Mouse (Mus musculus): ENCODE measurements around the gene Commd1. TPM values are rescaled to one million over a fixed set of nuclear protein-coding genes. Genes with fewer than 3 reads are reported as not detected.

Gene Commd1
- total and polyA plus RNA-seq, 3 experiments: 102 to 113 TPM; not detected in 1

- Histone ChIP-seq H3K4me1 (ENCODE audit: control insufficient read depth in 1 of 2, insufficient read depth in 2 of 2, low read length in 2 of 2) (peaks cover 4 to 5% of the 10 kb centered on the region in 2 experiments; a peak in 3 of 4 replicates), H3K4me3 (ENCODE audit: control insufficient read depth in 1 of 2, insufficient read depth in 1 of 2, low read depth in 2 of 2, low read length in 2 of 2) (no peak overlapping the region), H3K9ac (ENCODE audit: control insufficient read depth, low read depth, low read length, poor library complexity, severe bottlenecking) (no peak overlapping the region), H3K27ac (ENCODE audit: control insufficient read depth, low read depth, low read length) (no peak overlapping the region), H3K27me3 (ENCODE audit: control insufficient read depth in 1 of 2, insufficient read depth in 2 of 2, low read length in 2 of 2) (no peaks in the 10 kb centered on the region), H3K36me3 (ENCODE audit: control insufficient read depth in 1 of 2, insufficient read depth in 2 of 2, low read length in 2 of 2) (peaks cover 0 to 5% of the 10 kb centered on the region in 2 experiments; a peak in 1 of 4 replicates), H3K9me3 (replicated peaks; ENCODE audit: insufficient read depth, low read length) (no peaks in the 10 kb centered on the region), H3K79me2 (ENCODE audit: control insufficient read depth, insufficient read depth, low read length, poor library complexity) (no peaks in the 10 kb centered on the region)
- TF ChIP-seq UBTF (IDR thresholded peaks at IDR 0.05; ENCODE audit: borderline replicate concordance, insufficient read depth, low read depth, low read length): no peak
- TF ChIP-seq POLR2A (IDR thresholded peaks at IDR 0.05; ENCODE audit: control insufficient read depth in 1 of 2, insufficient read depth in 1 of 2, low read depth in 1 of 2, low read length in 2 of 2, poor library complexity in 1 of 2): no peak
- TF ChIP-seq KAT2A (conservative IDR thresholded peaks at IDR 0.05; ENCODE audit: low read depth, low read length): no peak
- TF ChIP-seq NRF1 (IDR thresholded peaks at IDR 0.05; ENCODE audit: insufficient read depth, low read depth, low read length, poor library complexity, severe bottlenecking): no peak
- TF ChIP-seq CHD1 (IDR thresholded peaks at IDR 0.05; ENCODE audit: low read depth, low read length): no peak
- no peak for TF ChIP-seq TBP (IDR thresholded peaks at IDR 0.05; ENCODE audit: low read depth, low read length)
- no peak for TF ChIP-seq CHD2 (IDR thresholded peaks at IDR 0.05; ENCODE audit: low read length)
- TF ChIP-seq E2F4 (IDR thresholded peaks at IDR 0.05; ENCODE audit: borderline replicate concordance, low read depth, low read length): no peak
- TF ChIP-seq ZNF384 (IDR thresholded peaks at IDR 0.05; ENCODE audit: low read depth, low read length): no peak
- TF ChIP-seq RCOR1 (IDR thresholded peaks at IDR 0.05; ENCODE audit: low read depth, low read length): no peak
- TF ChIP-seq GABPA (IDR thresholded peaks at IDR 0.05; ENCODE audit: low read depth, low read length): no peak
- no peak for TF ChIP-seq SIN3A (IDR thresholded peaks at IDR 0.05; ENCODE audit: low read length)
- TF ChIP-seq ZKSCAN1 (IDR thresholded peaks at IDR 0.05; ENCODE audit: low read depth, low read length): no peak
- DNase-seq (ENCODE audit: low read depth, low spot score): no peak
Measured at GRCm38 (mm10) chr11:22882926-22883325, 99.3 kb downstream of the Commd1 start.

- H3K9ac ChIP-seq (ENCODE audit: control insufficient read depth, low read depth, low read length, poor library complexity, severe bottlenecking): no peak overlapping the region
- H3K27me3 ChIP-seq (ENCODE audit: control insufficient read depth in 1 of 2, insufficient read depth in 2 of 2, low read length in 2 of 2): no peaks in the 10 kb centered on the region
- H3K9me3 ChIP-seq (replicated peaks; ENCODE audit: insufficient read depth, low read length): no peaks in the 10 kb centered on the region
- H3K36me3 ChIP-seq (ENCODE audit: control insufficient read depth in 1 of 2, insufficient read depth in 2 of 2, low read length in 2 of 2): peaks cover 0 to 12% of the 10 kb centered on the region in 2 experiments; a peak in 2 of 4 replicates
- H3K4me3 ChIP-seq (ENCODE audit: control insufficient read depth in 1 of 2, insufficient read depth in 1 of 2, low read depth in 2 of 2, low read length in 2 of 2): no peak overlapping the region
- peaks cover 6 to 8% of the 10 kb centered on the region in 2 experiments; a peak in 3 of 4 replicates for H3K4me1 ChIP-seq (ENCODE audit: control insufficient read depth in 1 of 2, insufficient read depth in 2 of 2, low read length in 2 of 2)
- no peak overlapping the region for H3K27ac ChIP-seq (ENCODE audit: control insufficient read depth, low read depth, low read length)
- H3K79me2 ChIP-seq (ENCODE audit: control insufficient read depth, insufficient read depth, low read length, poor library complexity): no peaks in the 10 kb centered on the region
- TF ChIP-seq RCOR1 (IDR thresholded peaks at IDR 0.05; ENCODE audit: low read depth, low read length) (no peak), GATA1 (IDR thresholded peaks at IDR 0.05; ENCODE audit: low read depth, low read length) (no peak)
- DNase-seq (ENCODE audit: low read depth, low spot score): no peak
Measured at GRCm38 (mm10) chr11:22880383-22881172, 101.6 kb downstream of the Commd1 start.
